In genomic region chr8:108222091-108222490, GRCm38 (mm10) we compare ENCODE assay signal across 12 mouse cellular contexts.
"Had no signal": no experiment of that assay in that cellular context is flagged by ENCODE, and none has a peak within 500 bp of the region (broad histone marks: within the 10 kb centered on the region; RNA-seq: fewer than 3 reads in every experiment).

No protein-coding gene starts in this region.

- DNase-seq: gastrocnemius, postnatal 14 days; gastrocnemius, postnatal 36 days; heart, adult 18-20 months; heart, postnatal 10 days; kidney, adult 11 months; kidney, adult 2 months; kidney, adult 9 months; kidney, postnatal 14 days; kidney, postnatal 36 days; layer of hippocampus, adult 9-11 months; layer of hippocampus, postnatal 36 days; left cerebral cortex, postnatal 4 days had no signal
